Mouse (Mus musculus) liver, postnatal 0 days (tissue): ENCODE data around the gene Pithd1.

Source experiments
- CTCF ChIP-seq: sonication (generic); IDR thresholded peaks from 2 replicates; pipeline ENCODE4 v1.5.1; 2016; ENCODE audit warnings: antibody characterized with exemption, low read depth
- EP300 ChIP-seq: IDR thresholded peaks from 2 replicates; pipeline ENCODE4 v1.6.1; 2016; ENCODE audit warnings: antibody characterized with exemption, low read depth, mild to moderate bottlenecking

DNA sequence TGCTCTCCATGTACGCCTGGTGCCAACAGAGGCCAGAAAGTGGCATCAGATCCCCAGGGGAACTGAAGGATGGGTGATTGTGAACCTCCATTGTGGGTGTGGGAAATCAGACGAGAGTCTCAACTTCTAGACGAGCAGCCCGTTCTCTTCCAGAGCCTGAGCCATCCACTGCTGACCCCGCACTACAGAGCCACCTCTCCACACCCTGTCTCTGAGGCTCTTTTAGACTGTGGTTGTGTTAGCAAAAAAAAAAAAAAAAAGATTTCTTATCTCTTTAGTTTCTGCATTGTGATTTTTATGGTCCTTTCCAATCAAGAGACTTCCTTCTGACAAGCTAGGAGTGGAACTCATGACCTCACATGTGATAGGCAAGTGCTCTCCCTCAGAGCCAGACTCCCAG, 57.7 kb downstream of the Pithd1 start:
- TF ChIP-seq CTCF (no peak), EP300 (no peak)
